Mouse (Mus musculus): ENCODE results near the gene Cbr4.

Cbr4 gene

GRCm38 (mm10) chr8:61497110-61497509 is 9.6 kb downstream of the Cbr4 start:
- no peak for DNase-seq (ENCODE audit: low spot score)

GRCm38 (mm10) chr8:61499035-61499434 is 11.5 kb downstream of the Cbr4 start:
- DNase-seq (ENCODE audit: low spot score): peak; percentile 25

GRCm38 (mm10) chr8:61500914-61501313 is 13.4 kb downstream of the Cbr4 start:
- DNase-seq (ENCODE audit: low spot score): no peak

GRCm38 (mm10) chr8:61502277-61502676 is 14.7 kb downstream of the Cbr4 start:
- no peak for DNase-seq (ENCODE audit: low spot score)

GRCm38 (mm10) chr8:61515110-61515930 is 27.8 kb downstream of the Cbr4 start:
- DNase-seq (ENCODE audit: low spot score): no peak

GRCm38 (mm10) chr8:61515931-61516744 is 28.6 kb downstream of the Cbr4 start:
- peak; percentile 90 for DNase-seq (ENCODE audit: low spot score)

GRCm38 (mm10) chr8:61516745-61517501 is 29.4 kb downstream of the Cbr4 start:
- DNase-seq (ENCODE audit: low spot score): no peak

GRCm38 (mm10) chr8:61517502-61518185 is 30.1 kb downstream of the Cbr4 start:
- no peak for DNase-seq (ENCODE audit: low spot score)

- DNase-seq (ENCODE audit: low spot score): peak; percentile 53
Measured at GRCm38 (mm10) chr8:61522132-61522531, 34.6 kb downstream of the Cbr4 start.

- no peak for DNase-seq (ENCODE audit: low spot score)
Measured at GRCm38 (mm10) chr8:61527037-61527436, 39.5 kb downstream of the Cbr4 start.

GRCm38 (mm10) chr8:61528197-61528596 is 40.7 kb downstream of the Cbr4 start:
- DNase-seq (ENCODE audit: low spot score): no peak

GRCm38 (mm10) chr8:61528642-61529041 is 41.1 kb downstream of the Cbr4 start:
- DNase-seq (ENCODE audit: low spot score): no peak

GRCm38 (mm10) chr8:61531944-61532795 is 44.6 kb downstream of the Cbr4 start:
- no peak for DNase-seq (ENCODE audit: low spot score)

- DNase-seq (ENCODE audit: low spot score): no peak
Measured at GRCm38 (mm10) chr8:61532831-61533230, 45.3 kb downstream of the Cbr4 start.

GRCm38 (mm10) chr8:61533356-61533926 is 45.9 kb downstream of the Cbr4 start:
- DNase-seq (ENCODE audit: low spot score): no peak

- DNase-seq (ENCODE audit: low spot score): no peak
Measured at GRCm38 (mm10) chr8:61535472-61535871, 47.9 kb downstream of the Cbr4 start.

- DNase-seq (ENCODE audit: low spot score): no peak
Measured at GRCm38 (mm10) chr8:61537471-61537870, 49.9 kb downstream of the Cbr4 start.

GRCm38 (mm10) chr8:61539828-61540500 is 52.4 kb downstream of the Cbr4 start:
- peak; percentile 88 for DNase-seq (ENCODE audit: low spot score)

GRCm38 (mm10) chr8:61549585-61549984 is 62.1 kb downstream of the Cbr4 start:
- DNase-seq (ENCODE audit: low spot score): no peak
